Mouse (Mus musculus): ENCODE data around the gene Pick1.

The Pick1 gene

GRCm38 (mm10) chr15:79262375-79262774 lies 33.4 kb downstream of the Pick1 start:
- in situ Hi-C loops (cut with MboI; ENCODE audit: low pct_unique_long_range_greater_than_20kb in 1 of 2, low sequenced_read_pairs in 2 of 2, unreplicated experiment in 1 of 2) = no loop called here

GRCm38 (mm10) chr15:79262786-79263309 lies 33.9 kb downstream of the Pick1 start:
- in situ Hi-C loops (cut with MboI; ENCODE audit: low pct_unique_long_range_greater_than_20kb in 1 of 2, low sequenced_read_pairs in 2 of 2, unreplicated experiment in 1 of 2) = no loop called here

DNA sequence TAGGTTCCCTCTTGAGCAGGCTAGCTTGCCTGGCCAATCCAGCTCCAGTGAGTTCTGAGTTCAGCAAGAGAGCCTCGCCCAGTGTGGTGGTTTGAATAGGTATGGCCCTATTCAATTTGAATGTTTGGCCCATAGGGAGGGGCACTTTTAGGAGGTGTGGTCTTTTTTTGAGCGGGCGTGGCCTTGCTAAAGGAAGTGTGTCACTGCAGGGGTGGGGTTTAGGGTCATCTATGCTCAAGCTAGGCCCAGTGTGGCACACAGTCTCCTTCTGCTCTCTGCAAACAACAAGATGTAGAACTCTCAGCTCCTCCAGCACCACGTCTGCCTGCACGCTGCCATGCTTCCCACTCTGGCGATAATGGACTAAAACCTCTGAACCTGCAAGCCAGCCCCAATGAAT lies 34.8 kb downstream of the Pick1 start:
- in situ Hi-C loops (cut with MboI; ENCODE audit: low pct_unique_long_range_greater_than_20kb in 1 of 2, low sequenced_read_pairs in 2 of 2, unreplicated experiment in 1 of 2) = no loop called here

DNA sequence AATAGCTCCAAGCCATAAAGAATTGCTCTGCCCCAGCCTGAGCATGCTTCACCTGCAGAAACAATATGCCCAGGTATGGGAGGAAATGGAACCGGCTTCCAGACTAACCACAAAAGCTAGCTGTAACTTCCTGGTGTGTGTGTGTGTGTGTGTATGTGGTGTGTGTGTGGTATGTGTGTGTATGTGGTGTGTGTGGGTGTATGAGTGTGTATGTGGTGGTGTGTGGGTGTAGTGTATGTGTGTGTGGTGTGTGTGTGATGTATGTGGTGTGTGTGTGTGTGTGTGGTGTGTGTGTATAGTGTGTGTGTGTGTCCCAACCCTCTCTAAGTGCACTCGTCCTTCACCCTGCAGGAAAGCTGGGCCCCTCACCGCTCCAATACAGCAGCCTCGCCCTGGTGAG lies 36.4 kb downstream of the Pick1 start:
- in situ Hi-C loops (cut with MboI; ENCODE audit: low pct_unique_long_range_greater_than_20kb in 1 of 2, low sequenced_read_pairs in 2 of 2, unreplicated experiment in 1 of 2) = no loop called here

DNA sequence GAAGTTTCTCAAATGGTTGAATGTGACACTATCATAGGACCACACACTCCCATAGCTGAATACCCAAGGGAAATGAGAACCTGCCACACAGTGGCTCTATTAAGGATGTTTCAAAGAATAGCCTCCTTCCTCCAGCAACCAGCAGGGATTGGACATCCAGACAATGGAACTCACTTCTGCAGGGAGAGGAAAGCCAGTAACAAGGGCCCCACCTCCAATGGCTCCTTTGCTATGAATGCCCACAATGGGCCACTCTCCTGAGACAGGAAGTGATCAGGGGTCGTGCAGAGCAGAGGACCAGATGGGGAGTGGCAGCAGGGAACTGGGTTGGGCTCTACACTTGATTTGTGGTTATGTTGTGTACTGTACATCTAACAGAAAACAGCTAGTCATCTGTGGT lies 39.5 kb downstream of the Pick1 start:
- in situ Hi-C loops (cut with MboI; ENCODE audit: low pct_unique_long_range_greater_than_20kb in 1 of 2, low sequenced_read_pairs in 2 of 2, unreplicated experiment in 1 of 2) = no loop called here

- in situ Hi-C loops (cut with MboI; ENCODE audit: low pct_unique_long_range_greater_than_20kb in 1 of 2, low sequenced_read_pairs in 2 of 2, unreplicated experiment in 1 of 2) = no loop called here
Observed at GRCm38 (mm10) chr15:79270317-79271123, 41.5 kb downstream of the Pick1 start.

GRCm38 (mm10) chr15:79271124-79271746 lies 42.3 kb downstream of the Pick1 start:
- in situ Hi-C loops (cut with MboI; ENCODE audit: low pct_unique_long_range_greater_than_20kb in 1 of 2, low sequenced_read_pairs in 2 of 2, unreplicated experiment in 1 of 2) = no loop called here

DNA sequence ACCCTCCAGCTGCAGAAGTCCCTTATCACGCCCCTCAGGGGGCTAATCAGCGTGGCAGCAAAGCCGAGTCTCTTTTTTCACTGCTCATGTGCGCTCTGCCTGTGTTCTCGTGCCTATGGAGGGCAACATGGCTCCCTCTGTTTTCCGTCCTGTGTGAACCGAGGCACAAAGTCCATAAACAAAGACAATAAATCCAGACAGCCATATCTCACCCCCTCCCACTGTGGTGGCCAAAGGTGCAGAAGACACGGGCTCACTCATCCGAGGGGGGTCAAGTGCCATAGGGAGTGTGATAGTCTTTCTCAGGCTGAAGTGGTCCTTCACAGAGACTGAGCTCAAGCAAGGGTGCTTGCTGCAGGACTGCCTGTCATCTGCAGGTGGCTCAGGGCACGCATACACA lies 44.0 kb downstream of the Pick1 start:
- in situ Hi-C loops (cut with MboI; ENCODE audit: low pct_unique_long_range_greater_than_20kb in 1 of 2, low sequenced_read_pairs in 2 of 2, unreplicated experiment in 1 of 2) = no loop called here

DNA sequence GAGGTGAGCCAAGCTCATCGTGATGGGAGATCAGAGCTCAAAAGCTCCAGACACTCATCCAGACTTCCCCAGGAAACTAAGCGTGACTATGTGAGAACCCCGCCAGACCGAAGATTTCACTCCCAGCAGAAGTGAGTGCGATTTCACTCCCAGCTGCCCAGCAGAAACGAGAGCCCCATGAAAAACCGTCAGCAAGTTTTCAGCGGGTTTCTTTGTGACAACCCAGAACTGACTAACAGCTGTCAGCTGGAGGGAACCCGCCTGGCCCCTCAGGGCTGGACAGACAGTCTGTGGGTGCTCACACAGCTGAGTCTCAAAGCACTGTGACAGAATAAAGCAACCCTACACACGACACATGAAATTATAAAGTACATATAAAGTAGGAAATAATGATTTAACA lies 48.8 kb downstream of the Pick1 start:
- in situ Hi-C loops (cut with MboI; ENCODE audit: low pct_unique_long_range_greater_than_20kb in 1 of 2, low sequenced_read_pairs in 2 of 2, unreplicated experiment in 1 of 2) = loop anchor here in 1 of 2 experiments (5.0 kb wide), 1 partner anchor 45 kb away; no protein-coding TSS in a partner anchor

- in situ Hi-C loops (cut with MboI; ENCODE audit: low pct_unique_long_range_greater_than_20kb in 1 of 2, low sequenced_read_pairs in 2 of 2, unreplicated experiment in 1 of 2) = no loop called here
Observed at GRCm38 (mm10) chr15:79280209-79280608, 51.2 kb downstream of the Pick1 start.

GRCm38 (mm10) chr15:79280850-79281249 lies 51.9 kb downstream of the Pick1 start:
- in situ Hi-C loops (cut with MboI; ENCODE audit: low pct_unique_long_range_greater_than_20kb in 1 of 2, low sequenced_read_pairs in 2 of 2, unreplicated experiment in 1 of 2) = no loop called here

DNA sequence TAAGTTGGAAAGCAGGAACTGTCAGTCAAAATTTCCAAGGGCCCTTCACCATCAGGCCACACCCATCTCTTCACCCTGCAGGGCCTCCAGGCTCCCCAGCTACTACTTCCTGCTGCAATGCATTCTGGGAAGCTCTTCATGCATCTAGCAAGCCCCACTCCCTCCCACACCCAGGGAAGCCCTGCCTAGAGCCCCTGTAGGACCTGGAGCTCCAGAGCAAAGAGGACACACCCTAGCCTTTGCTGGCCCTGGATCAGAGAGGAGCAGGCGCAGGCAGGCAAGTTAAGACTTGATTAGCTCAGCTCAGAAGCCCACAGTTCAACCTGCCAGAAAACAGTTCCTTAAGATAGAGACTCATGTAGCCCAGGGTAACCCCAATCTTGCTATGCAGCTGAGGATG lies 52.4 kb downstream of the Pick1 start:
- in situ Hi-C loops (cut with MboI; ENCODE audit: low pct_unique_long_range_greater_than_20kb in 1 of 2, low sequenced_read_pairs in 2 of 2, unreplicated experiment in 1 of 2) = no loop called here

DNA sequence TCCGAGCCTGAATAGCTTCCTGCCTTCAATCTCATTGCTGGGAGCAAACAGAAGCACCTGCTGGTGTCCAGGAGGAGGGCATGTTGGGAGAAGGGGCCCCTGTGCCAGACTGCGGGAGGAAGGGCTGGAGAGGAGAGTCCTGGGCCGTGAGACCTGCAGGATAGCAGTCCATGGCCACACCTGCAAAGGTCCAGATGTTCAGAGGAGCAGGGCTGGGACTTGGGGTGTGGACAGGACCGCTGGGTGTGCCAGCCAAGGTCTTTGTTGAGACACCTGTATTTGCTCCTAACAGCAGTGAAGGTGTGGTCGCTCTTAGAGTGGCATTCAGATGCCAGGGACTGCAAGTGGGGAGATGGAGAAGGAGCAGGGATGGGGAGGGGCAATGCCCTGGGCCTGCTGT lies 53.5 kb downstream of the Pick1 start:
- in situ Hi-C loops (cut with MboI; ENCODE audit: low pct_unique_long_range_greater_than_20kb in 1 of 2, low sequenced_read_pairs in 2 of 2, unreplicated experiment in 1 of 2) = no loop called here

- in situ Hi-C loops (cut with MboI; ENCODE audit: low pct_unique_long_range_greater_than_20kb in 1 of 2, low sequenced_read_pairs in 2 of 2, unreplicated experiment in 1 of 2) = no loop called here
Observed at GRCm38 (mm10) chr15:79283371-79283770, 54.4 kb downstream of the Pick1 start.

GRCm38 (mm10) chr15:79285399-79285798 lies 56.4 kb downstream of the Pick1 start, which contains the start of gene Baiap2l2:
Gene Baiap2l2 (minus strand): TSS chr15:79285537.
- in situ Hi-C loops (cut with MboI; ENCODE audit: low pct_unique_long_range_greater_than_20kb in 1 of 2, low sequenced_read_pairs in 2 of 2, unreplicated experiment in 1 of 2) = no loop called here

GRCm38 (mm10) chr15:79286141-79286540 lies 57.2 kb downstream of the Pick1 start:
- in situ Hi-C loops (cut with MboI; ENCODE audit: low pct_unique_long_range_greater_than_20kb in 1 of 2, low sequenced_read_pairs in 2 of 2, unreplicated experiment in 1 of 2) = no loop called here

DNA sequence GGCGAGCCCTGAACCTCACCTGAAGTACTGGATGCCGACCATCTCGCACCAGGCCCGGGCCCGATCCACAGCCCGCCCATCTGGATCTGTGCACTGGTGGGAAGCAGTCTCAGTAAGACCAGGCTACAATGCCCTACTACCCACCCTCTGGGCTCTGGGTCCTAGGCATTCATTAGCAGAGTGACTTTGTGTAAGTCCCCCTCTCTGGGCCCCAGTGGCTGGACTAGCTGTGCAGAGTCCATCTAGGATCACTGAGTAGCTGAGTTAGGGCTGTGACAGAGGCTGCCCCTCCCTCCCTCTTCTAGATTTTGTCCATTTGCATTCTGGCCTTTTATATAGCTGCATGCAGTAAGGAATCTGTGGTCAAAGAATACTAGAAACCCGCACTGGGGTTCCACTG lies 58.1 kb downstream of the Pick1 start:
- in situ Hi-C loops (cut with MboI; ENCODE audit: low pct_unique_long_range_greater_than_20kb in 1 of 2, low sequenced_read_pairs in 2 of 2, unreplicated experiment in 1 of 2) = no loop called here

DNA sequence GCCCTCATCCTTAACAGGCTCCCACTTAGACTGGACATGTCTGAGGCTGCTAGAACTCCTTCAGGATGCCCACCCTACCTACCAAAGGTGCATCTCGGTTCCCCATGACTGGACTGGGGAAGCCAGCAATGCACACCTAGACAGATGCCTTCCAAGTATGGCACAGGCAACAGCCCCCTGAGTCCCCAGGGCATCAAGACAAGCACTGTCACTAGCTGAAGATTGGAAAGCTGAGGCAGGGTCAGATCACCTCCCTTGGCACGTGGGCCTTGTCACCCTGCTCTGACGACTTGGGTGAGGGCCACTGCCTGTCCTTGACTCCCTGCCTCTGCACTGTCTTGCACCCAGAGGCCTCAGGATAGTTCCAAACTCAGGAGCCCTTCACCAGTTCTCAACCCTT lies 59.4 kb downstream of the Pick1 start:
- in situ Hi-C loops (cut with MboI; ENCODE audit: low pct_unique_long_range_greater_than_20kb in 1 of 2, low sequenced_read_pairs in 2 of 2, unreplicated experiment in 1 of 2) = no loop called here

DNA sequence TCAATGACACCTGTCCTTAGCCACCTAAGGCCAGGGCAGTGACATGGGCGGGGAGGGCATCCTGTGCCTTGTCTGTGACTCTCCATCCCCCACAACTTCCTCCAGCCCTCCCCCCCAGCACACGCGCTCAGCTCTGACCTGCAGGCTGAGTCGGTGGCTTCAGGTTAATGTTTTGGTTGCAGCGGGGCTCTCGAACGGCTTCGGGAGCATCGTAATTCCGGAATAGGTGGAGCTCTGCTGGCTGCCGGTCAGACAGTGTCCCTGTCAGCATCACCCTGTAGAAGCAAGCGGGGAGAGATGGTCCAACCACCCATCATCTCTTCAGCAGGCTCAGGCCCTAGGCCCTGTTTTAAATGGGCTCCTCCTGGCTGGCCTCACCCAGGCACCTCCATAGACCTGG lies 60.5 kb downstream of the Pick1 start:
- in situ Hi-C loops (cut with MboI; ENCODE audit: low pct_unique_long_range_greater_than_20kb in 1 of 2, low sequenced_read_pairs in 2 of 2, unreplicated experiment in 1 of 2) = no loop called here

DNA sequence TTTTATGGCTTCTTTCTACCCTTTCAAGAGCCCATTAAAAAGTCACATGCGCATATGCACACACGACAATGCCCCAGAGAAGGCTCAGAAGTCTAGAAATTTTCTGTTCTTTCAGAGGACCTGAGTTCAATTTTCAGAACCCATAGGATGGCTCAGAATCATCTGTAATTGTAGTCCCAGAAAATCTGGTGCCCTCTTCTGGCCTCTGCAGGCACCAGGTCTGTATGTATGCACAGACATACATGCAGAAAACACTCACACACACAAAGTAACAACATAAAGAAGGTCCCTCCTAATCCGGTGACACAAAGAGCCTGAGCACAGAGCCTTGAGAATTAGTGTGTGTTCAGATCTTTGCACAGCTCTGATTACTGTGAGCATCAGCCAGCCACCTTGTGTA lies 61.4 kb downstream of the Pick1 start:
- in situ Hi-C loops (cut with MboI; ENCODE audit: low pct_unique_long_range_greater_than_20kb in 1 of 2, low sequenced_read_pairs in 2 of 2, unreplicated experiment in 1 of 2) = no loop called here
